In genomic region chr15:80004644-80005340, GRCm38 (mm10) we compare ENCODE assay signal across 8 mouse cellular contexts. TPM values are rescaled to one million over a fixed set of nuclear protein-coding genes. Genes with fewer than 3 reads are reported as not detected.
DNase-seq lines count a peak whose midpoint lies in the region; ATAC-seq and TF ChIP-seq lines count a peak whose summit lies in the region.

No protein-coding gene starts in this region.

- TF ChIP-seq CTCF in lung, adult 2 months (IDR thresholded peaks at IDR 0.05; ENCODE audit: insufficient read depth, low read length): no peak

- intact Hi-C loops in left cerebral cortex, postnatal 14 days (cut with DNase I): no loop called here

- H3K4me3 ChIP-seq in embryonic facial prominence, embryonic 12.5 days: no peak overlapping the region
- H3K4me3 ChIP-seq in hindbrain, embryonic 16.5 days (ENCODE audit: low read length): no peak overlapping the region
- H3K4me3 ChIP-seq in lung, adult 2 months (replicated peaks; ENCODE audit: extremely low read depth, low read depth, low read length): no peak overlapping the region

- no peak overlapping the region; the same call in 1 of the 2 replicates for H3K9ac ChIP-seq in embryonic facial prominence, embryonic 12.5 days
- no peak overlapping the region for H3K9ac ChIP-seq in hindbrain, embryonic 16.5 days (ENCODE audit: low read depth, low read length)

- peak overlapping the region; percentile 33; the same call in 1 of the 2 replicates for H3K27ac ChIP-seq in embryonic facial prominence, embryonic 12.5 days
- no peak overlapping the region for H3K27ac ChIP-seq in hindbrain, embryonic 16.5 days (ENCODE audit: low read depth, low read length)

- no peaks in the 10 kb centered on the region; the same call in 1 of the 2 replicates for H3K27me3 ChIP-seq in embryonic facial prominence, embryonic 12.5 days
- no peaks in the 10 kb centered on the region for H3K27me3 ChIP-seq in hindbrain, embryonic 16.5 days (replicated peaks; ENCODE audit: control insufficient read depth, insufficient read depth, low read length)

- peaks cover 14% of the 10 kb centered on the region for H3K4me1 ChIP-seq in embryonic facial prominence, embryonic 12.5 days
- no peaks in the 10 kb centered on the region; the same call in 1 of the 2 replicates for H3K4me1 ChIP-seq in hindbrain, embryonic 16.5 days (ENCODE audit: control insufficient read depth, insufficient read depth, low read depth, low read length)
- H3K4me1 ChIP-seq in lung, adult 2 months (ENCODE audit: control insufficient read depth, insufficient read depth, low read length): peaks cover 30% of the 10 kb centered on the region

- H3K4me2 ChIP-seq in embryonic facial prominence, embryonic 12.5 days (replicated peaks): no peak overlapping the region
- no peak overlapping the region for H3K4me2 ChIP-seq in hindbrain, embryonic 16.5 days (ENCODE audit: low read length)

- no peaks in the 10 kb centered on the region for H3K36me3 ChIP-seq in embryonic facial prominence, embryonic 12.5 days
- H3K36me3 ChIP-seq in hindbrain, embryonic 16.5 days (ENCODE audit: control insufficient read depth, insufficient read depth, low read length): no peaks in the 10 kb centered on the region

- ATAC-seq in embryonic facial prominence, embryonic 12.5 days (ENCODE audit: insufficient number of reproducible peaks, insufficient read depth, low FRiP score, low TSS enrichment): no peak
- ATAC-seq in hindbrain, embryonic 16.5 days: peak; percentile 48; the same call in 1 of the 2 replicates

- WGBS in embryonic facial prominence, embryonic 12.5 days: 29% methylated on average over 14 of the region's 14 CpGs
- WGBS in hindbrain, embryonic 16.5 days: 14% methylated on average over 14 of the region's 14 CpGs
- WGBS in lung, adult 2 months: 14% methylated on average over 14 of the region's 14 CpGs

- no peaks in the 10 kb centered on the region for H3K9me3 ChIP-seq in embryonic facial prominence, embryonic 12.5 days
- H3K9me3 ChIP-seq in hindbrain, embryonic 16.5 days (ENCODE audit: control insufficient read depth, low read length): no peaks in the 10 kb centered on the region

- DNase-seq in Muller cell, postnatal 12 days (ENCODE audit: inconsistent ontology term): peak; percentile 57
- DNase-seq in lung, adult 2 months: peak; percentile 82
- no peak for DNase-seq in right cerebral cortex, postnatal 10 days (ENCODE audit: low spot score in 2 of 2)
- no peak for DNase-seq in left cerebral cortex, postnatal 14 days (ENCODE audit: low spot score in 2 of 2)
- DNase-seq in frontal cortex, postnatal 14 days (ENCODE audit: low spot score in 2 of 2): no peak
- no peak for DNase-seq in thymus, postnatal 36 days

- TF ChIP-seq POLR2A in lung, adult 2 months (IDR thresholded peaks at IDR 0.05; ENCODE audit: borderline replicate concordance, extremely low read depth, low read depth, low read length): no peak

RNA-seq across cellular contexts. Expression of gene Pdgfb, which starts 10.0 kb away (rescaled TPM):
- 3.2 and 3.4 TPM in 2 replicates for polyA plus RNA-seq in embryonic facial prominence, embryonic 12.5 days (2016; fragmentation: Nextera tagmentation; extraction: Ambion mirVana)
- 6.7 and 8.0 TPM in 2 replicates for polyA plus RNA-seq in hindbrain, embryonic 16.5 days (2015; fragmentation: Nextera tagmentation; extraction: Ambion mirVana)
- 138 and 155 TPM in 2 replicates for polyA plus RNA-seq in lung, adult 2 months (2012; rRNA removed)
- total RNA-seq in left cerebral cortex, postnatal 14 days (2021): 10 to 100 TPM; 41.9 to 42.8 TPM

RNA-seq across cellular contexts. Expression of gene Cbx7, which starts 33.9 kb away (rescaled TPM):
- 1.9 and 3.2 TPM in 2 replicates for polyA plus RNA-seq in embryonic facial prominence, embryonic 12.5 days (2016; fragmentation: Nextera tagmentation; extraction: Ambion mirVana)
- 4.7 and 5.2 TPM in 2 replicates for polyA plus RNA-seq in hindbrain, embryonic 16.5 days (2015; fragmentation: Nextera tagmentation; extraction: Ambion mirVana)
- 72.5 and 75.9 TPM in 2 replicates for polyA plus RNA-seq in lung, adult 2 months (2012; rRNA removed)
- total RNA-seq in left cerebral cortex, postnatal 14 days (2021): 10 to 100 TPM in 1 of 2 experiments, 1 to 10 TPM in 1; 9.9 to 11.9 TPM

Comparison
In these comparisons a context has a peak if more than half of its experiments do, and no peak if none do; other contexts are left out.
1. DNase-seq: peak in Muller cell, postnatal 12 days (single experiment) and lung, adult 2 months (single experiment); none in right cerebral cortex, postnatal 10 days (0 of 2), left cerebral cortex, postnatal 14 days (0 of 2), frontal cortex, postnatal 14 days (0 of 2) and thymus, postnatal 36 days (0 of 2).
2. RNA of gene Pdgfb, which starts 10.0 kb away (polyA plus RNA-seq): 138 to 155 TPM in lung, adult 2 months; 6.7 to 8.0 TPM in hindbrain, embryonic 16.5 days and 3.2 to 3.4 TPM in embryonic facial prominence, embryonic 12.5 days; every median in the first group is over 10 times any median in the second.
3. RNA of gene Cbx7, which starts 33.9 kb away (polyA plus RNA-seq): 72.5 to 75.9 TPM in lung, adult 2 months; 4.7 to 5.2 TPM in hindbrain, embryonic 16.5 days and 1.9 to 3.2 TPM in embryonic facial prominence, embryonic 12.5 days; every median in the first group is over 10 times any median in the second.